Mouse (Mus musculus): ENCODE measurements around the gene Cdk6.
"Not testable (repeated sequence)": the region's sequence is repeated elsewhere in the genome, so short reads cannot be mapped to it uniquely, and the experiment has no call there.

Gene Cdk6

GRCm38 (mm10) chr5:3511097-3511795 lies 170.0 kb downstream of the Cdk6 start:
- DNase-seq (ENCODE audit: low spot score in 2 of 2): peak in 1 of 2 experiments; percentile 26

- peak in 1 of 2 experiments; percentile 17 for DNase-seq (ENCODE audit: low spot score in 2 of 2)
Measured at GRCm38 (mm10) chr5:3512584-3512983, 171.3 kb downstream of the Cdk6 start.

GRCm38 (mm10) chr5:3514901-3515311 lies 173.6 kb downstream of the Cdk6 start:
- DNase-seq (ENCODE audit: low spot score in 2 of 2): peak in 1 of 2 experiments; percentile 16

GRCm38 (mm10) chr5:3515477-3515876 lies 174.2 kb downstream of the Cdk6 start:
- DNase-seq (ENCODE audit: low spot score in 2 of 2): peak in 1 of 2 experiments; percentile 19

DNA sequence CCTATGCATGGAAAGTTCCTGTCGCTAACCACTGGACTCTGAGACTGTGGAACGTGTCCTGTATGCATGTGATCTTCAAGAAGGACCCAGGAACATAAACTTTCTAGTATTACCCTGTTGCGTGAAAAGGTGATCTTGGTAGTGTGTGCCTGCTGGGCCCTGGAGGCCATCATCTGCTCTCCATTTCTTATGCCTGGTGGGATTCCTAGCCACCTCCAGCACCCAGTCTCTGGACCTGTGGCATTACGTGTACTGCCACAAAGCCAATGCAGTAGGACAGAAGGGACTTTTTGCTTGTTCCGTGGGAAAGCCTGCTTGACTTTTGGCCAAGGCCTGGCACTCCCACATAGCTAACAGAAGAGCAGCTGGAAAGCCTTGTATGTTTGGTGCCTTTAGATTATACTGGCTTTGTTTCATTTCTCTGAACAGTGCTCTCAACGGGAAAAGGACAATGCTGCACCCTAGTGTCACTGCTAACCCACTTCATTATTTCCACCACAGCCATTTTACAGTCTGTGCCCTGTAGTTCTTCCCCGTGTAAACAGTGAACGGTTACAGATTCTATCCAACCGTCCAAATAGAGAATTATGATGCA lies 175.3 kb downstream of the Cdk6 start:
- DNase-seq (ENCODE audit: low spot score in 2 of 2): peak; percentile 66 to 68

GRCm38 (mm10) chr5:3520493-3521359 lies 179.4 kb downstream of the Cdk6 start:
- no peak for DNase-seq (ENCODE audit: low spot score in 2 of 2)

DNA sequence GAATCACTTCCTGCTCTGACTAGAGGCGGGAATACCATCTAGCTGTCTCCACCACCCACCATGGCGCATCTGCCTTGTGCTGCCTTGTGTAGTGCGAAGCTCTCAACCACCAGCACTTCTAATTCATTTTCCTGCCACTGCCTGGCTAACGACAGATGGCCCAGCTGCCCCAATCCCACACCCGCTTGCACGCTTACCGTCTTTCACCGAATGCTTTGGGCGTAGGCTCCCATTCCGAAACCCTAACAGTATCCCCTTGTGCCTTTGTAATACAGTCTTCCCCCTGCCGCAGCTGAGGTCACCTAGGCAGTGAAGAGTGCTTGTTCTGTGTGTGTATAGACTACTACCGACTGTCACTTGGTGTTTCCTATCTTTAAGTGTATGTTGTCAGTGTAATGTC lies 180.5 kb downstream of the Cdk6 start:
- DNase-seq (ENCODE audit: low spot score in 2 of 2): no peak

DNA sequence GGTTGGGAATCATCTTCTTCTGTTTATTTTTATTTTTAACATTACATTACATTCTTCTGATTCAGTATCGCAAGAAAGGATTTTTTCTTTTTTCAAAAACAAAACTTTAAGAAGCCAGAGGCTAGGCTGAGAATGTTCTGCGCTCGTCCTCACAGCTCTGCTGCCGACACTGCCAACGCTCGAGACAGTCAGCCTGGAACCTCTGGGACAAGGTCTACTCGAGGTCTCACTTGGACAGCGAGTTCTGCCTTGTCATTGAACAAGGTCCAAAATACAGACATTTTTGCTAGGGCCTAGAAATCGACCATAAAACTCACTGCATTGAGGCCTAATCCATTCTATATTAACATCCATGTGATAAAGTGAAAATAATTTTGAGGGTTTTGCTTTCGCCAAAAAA lies 181.5 kb downstream of the Cdk6 start:
- DNase-seq (ENCODE audit: low spot score in 2 of 2): no peak

- no peak for DNase-seq (ENCODE audit: low spot score in 2 of 2)
Measured at GRCm38 (mm10) chr5:3527041-3527691, 185.9 kb downstream of the Cdk6 start.

DNA sequence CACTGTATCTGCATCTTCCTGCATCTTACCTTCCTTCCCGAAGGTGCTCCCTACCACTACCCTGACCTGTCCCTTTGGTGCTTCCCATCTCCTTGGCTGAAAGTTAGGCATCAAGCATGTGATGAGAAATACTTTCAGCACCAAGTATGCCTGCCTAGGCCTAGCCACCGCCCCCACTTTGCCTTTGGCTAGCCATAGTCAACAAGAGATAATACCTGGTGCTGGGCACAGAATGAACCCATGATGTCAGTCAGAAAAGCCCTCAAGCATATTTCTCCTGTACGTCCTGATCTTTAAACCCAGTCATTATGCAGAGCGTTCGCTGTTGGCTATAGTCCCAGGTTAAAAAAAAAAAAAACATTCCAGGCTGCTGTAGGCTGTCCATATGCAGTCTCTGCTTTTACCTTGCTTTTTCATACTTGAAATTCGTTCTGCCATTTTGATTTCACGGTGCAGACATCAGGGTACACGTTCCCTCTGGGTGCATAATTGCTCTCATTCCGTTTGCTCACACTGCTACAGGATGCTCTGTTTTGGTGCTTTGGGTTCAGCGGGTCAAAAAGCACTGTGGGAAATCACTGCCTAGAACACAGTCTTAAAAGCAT lies 188.4 kb downstream of the Cdk6 start:
- DNase-seq (ENCODE audit: low spot score in 2 of 2): no peak

- not testable (repeated sequence) for DNase-seq (ENCODE audit: low spot score in 2 of 2)
Measured at GRCm38 (mm10) chr5:3532048-3532447, 190.8 kb downstream of the Cdk6 start.

DNA sequence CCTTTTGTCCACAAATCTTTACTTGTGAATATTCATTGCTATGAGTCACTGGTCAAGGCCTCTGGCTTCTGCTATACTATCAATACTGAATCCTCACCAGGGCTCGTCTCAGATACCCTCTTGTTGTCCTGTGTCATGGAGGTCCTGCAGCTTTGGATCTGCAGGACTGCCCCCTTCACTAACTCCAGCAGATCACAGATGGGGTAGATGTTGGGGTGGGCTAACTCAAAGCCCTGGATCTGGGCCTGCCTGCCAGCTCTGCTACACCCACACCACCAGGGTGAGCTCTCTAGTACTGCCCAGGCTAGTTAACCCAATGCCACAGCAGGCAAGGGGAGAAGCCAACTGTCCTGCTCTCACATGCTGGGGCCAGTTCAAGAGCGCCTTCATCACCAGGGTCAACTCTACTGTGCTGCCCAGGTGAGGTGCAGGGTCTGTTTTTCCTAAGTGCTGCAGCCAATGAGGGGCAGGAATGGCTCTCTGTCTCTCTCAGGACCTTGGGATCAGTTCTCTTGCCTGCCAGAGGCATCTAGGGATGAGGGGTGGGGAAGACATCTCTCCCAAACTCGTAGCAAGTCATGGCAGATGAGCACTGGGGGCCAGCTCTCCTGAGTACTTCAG lies 195.4 kb downstream of the Cdk6 start:
- no peak for DNase-seq (ENCODE audit: low spot score in 2 of 2)

DNA sequence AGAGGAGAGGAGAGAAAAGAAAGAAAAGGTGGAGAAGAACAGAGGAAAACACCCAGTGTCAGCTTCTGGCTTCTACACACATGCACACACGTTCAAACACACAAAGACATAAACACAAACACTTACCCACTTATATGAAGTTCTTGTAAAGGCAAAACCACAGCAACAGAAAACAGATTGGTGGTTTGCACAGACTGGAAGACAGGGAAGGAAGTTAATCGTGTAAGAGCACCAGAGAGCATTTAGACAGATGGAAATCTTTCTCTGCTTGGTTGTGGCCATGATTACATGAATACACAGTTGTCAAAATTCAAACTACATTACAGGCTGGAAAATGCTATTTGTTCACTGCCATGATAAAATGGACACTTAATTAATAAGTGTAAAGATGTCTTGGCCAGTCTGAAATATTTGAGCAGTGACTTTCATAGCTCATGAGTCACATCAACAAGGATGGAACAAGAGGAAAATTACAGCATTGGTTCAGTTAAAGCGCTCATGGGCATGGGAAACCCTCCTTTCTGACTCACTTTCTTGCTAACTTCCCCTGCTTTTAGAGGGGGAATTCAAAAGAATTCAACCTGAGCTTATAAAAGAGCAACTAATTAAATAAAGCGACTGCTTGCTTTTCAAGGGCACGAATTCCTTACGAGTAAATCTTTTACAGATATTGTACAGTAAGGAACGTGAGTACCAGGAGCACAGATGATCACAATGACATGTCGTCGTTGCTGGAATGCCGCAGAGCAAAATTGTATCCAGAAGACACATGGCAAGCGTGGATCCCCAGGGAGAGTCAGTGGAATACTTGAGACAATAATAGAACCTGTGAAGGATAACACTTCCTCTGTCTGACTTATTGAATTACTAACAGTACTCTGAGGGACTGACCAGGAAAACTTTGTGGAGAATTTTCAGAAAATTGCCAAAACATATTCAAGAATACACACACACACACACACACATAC lies 197.5 kb downstream of the Cdk6 start:
- no peak for DNase-seq (ENCODE audit: low spot score in 2 of 2)

DNA sequence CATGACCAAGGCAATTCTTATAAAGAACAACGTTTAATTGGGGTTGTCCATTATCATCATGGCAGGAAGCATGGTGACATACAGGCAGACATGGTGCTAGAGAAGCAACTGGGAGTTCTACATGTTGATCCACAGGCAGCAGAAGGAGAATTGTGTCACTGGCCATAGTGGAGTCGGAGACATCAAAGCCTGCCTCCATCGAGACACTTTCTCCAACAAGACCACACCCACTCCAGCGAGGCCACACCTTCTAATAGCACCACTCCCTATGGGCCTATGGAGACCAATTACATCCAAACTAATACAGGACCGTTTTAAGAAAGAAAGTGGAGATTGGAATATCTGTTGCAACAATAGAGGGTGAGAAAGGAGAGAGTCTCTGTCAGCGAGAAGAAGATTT lies 200.6 kb downstream of the Cdk6 start:
- DNase-seq (ENCODE audit: low spot score in 2 of 2): peak in 1 of 2 experiments; percentile 21

- DNase-seq (ENCODE audit: low spot score in 2 of 2): peak; percentile 95 to 97
Measured at GRCm38 (mm10) chr5:3543629-3544479, 202.6 kb downstream of the Cdk6 start, which contains the start of gene Fam133b. Fam133b (plus strand) TSS chr5:3543833.

DNA sequence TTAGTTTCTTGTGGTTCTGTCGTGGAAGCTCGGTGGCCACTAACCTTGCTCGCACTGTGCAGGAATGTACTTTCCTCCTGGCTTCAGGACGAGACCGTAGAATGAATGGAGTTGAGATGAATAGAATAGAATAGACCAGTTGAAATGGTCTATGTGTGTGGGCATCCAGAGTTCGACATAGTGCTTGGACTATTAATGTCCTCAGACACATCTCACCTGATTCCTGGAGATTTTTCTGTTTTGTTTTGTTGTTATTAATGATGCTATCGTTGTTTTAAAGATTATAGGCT lies 203.1 kb downstream of the Cdk6 start:
- DNase-seq (ENCODE audit: low spot score in 2 of 2): no peak

- DNase-seq (ENCODE audit: low spot score in 2 of 2): peak in 1 of 2 experiments; percentile 19
Measured at GRCm38 (mm10) chr5:3546226-3546625, 204.9 kb downstream of the Cdk6 start.

GRCm38 (mm10) chr5:3551481-3551880 lies 210.2 kb downstream of the Cdk6 start:
- DNase-seq (ENCODE audit: low spot score in 2 of 2): no peak

DNA sequence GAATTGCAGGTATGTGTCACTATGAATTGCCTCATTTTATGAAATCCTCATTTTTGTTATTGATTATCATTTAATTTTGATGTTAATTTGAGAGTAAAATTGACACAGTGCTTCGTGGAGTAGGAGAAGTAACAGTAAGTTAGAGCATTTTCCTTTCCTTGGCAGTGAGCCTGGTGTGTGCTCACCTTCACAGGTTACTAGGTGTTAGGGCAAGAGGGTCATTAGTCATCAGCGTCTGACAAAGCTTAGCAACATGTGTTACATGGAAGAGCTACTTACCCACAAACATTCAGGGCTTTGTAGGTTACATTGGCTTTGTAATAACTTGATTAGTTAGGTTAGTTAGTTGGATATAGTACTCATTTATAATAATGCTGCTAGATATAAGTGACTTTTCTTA lies 212.9 kb downstream of the Cdk6 start:
- no peak for DNase-seq (ENCODE audit: low spot score in 2 of 2)

Data from right cerebral cortex, postnatal 10 days (tissue).